Mouse (Mus musculus) c-Kit-positive CD71-negative TER-119-negative erythroid progenitor cells, embryonic 14.5 days (primary cell): ENCODE data around the gene Speg.

ENCODE experiments used
- DNase-seq: peaks from one replicate; pipeline ENCODE4 v3.0.0-alpha.2; 2013; ENCODE audit warnings: low read depth

Gene Speg

GRCm38 (mm10) chr1:75458789-75459684, 83.9 kb downstream of the Speg start:
- DNase-seq: no peak

GRCm38 (mm10) chr1:75460297-75460696, 85.2 kb downstream of the Speg start:
- DNase-seq: no peak

- DNase-seq: no peak
Measured at GRCm38 (mm10) chr1:75462636-75463035, 87.5 kb downstream of the Speg start.

- no peak for DNase-seq
Measured at GRCm38 (mm10) chr1:75463652-75464204, 88.6 kb downstream of the Speg start.

GRCm38 (mm10) chr1:75467215-75467927, 92.3 kb downstream of the Speg start:
- DNase-seq: peak; percentile 70

GRCm38 (mm10) chr1:75469287-75469825, 94.3 kb downstream of the Speg start:
- DNase-seq: no peak

- no peak for DNase-seq
Measured at GRCm38 (mm10) chr1:75476441-75476840, 101.3 kb downstream of the Speg start.

- DNase-seq: peak; percentile 60
Measured at GRCm38 (mm10) chr1:75477264-75477965, 102.3 kb downstream of the Speg start.

GRCm38 (mm10) chr1:75477966-75478290, 102.8 kb downstream of the Speg start:
- no peak for DNase-seq

GRCm38 (mm10) chr1:75478497-75478896, 103.4 kb downstream of the Speg start:
- DNase-seq: no peak

GRCm38 (mm10) chr1:75478916-75479634, 104.0 kb downstream of the Speg start, which contains the start of the genes Chpf and Tmem198:
TSS of gene Chpf (minus strand) at chr1:75479307.
TSS of gene Tmem198 (plus strand) at chr1:75479532.
- peak; percentile 89 for DNase-seq

GRCm38 (mm10) chr1:75479635-75479989, 104.5 kb downstream of the Speg start:
- DNase-seq: no peak

- DNase-seq: no peak
Measured at GRCm38 (mm10) chr1:75480036-75480435, 104.9 kb downstream of the Speg start.

- no peak for DNase-seq
Measured at GRCm38 (mm10) chr1:75480735-75481134, 105.6 kb downstream of the Speg start.
